Mouse (Mus musculus) thymus, adult 2 months (tissue): Measurements from ENCODE around the gene Cerkl.

Experiments
- CTCF ChIP-seq: fragments of 200-500 bp; IDR thresholded peaks from 2 replicates; pipeline ENCODE4 v1.5.1; 2012; ENCODE audit warnings: mild to moderate bottlenecking, control low read depth, low read length, moderate library complexity, borderline replicate concordance; ENCODE audit not compliant: control insufficient read depth, poor library complexity, insufficient read depth; ENCODE audit errors: extremely low read depth
- POLR2A ChIP-seq: fragments of 200-500 bp; IDR thresholded peaks from 2 replicates; pipeline ENCODE4 v1.6.1; 2012; ENCODE audit warnings: mild to moderate bottlenecking, low read length, control low read depth, moderate library complexity; ENCODE audit not compliant: control insufficient read depth, poor library complexity, insufficient read depth; ENCODE audit errors: extremely low read depth

GRCm38 (mm10) chr2:79362029-79362428, 94.6 kb downstream of the Cerkl start:
- TF ChIP-seq CTCF: no peak
- no peak for TF ChIP-seq POLR2A
